Mouse (Mus musculus): ENCODE results near the gene Fn3krp. TPM values are rescaled to one million over a fixed set of nuclear protein-coding genes. Genes with fewer than 3 reads are reported as not detected.
A peak's percentile ranks its signal among the peaks of the same experiment; 100 is the strongest.

The Fn3krp gene
- polyA plus RNA-seq (2016; fragmentation: Nextera tagmentation; extraction: Ambion mirVana), result 7.0 and 8.8 TPM in 2 replicates

GRCm38 (mm10) chr11:121420830-121421552 lies at the start of gene Fn3krp:
Fn3krp (plus strand) TSS chr11:121421401.
- Histone ChIP-seq H3K4me1 (peaks cover 22% of the 10 kb centered on the region), H3K27me3 (ENCODE audit: low read depth, poor library complexity, severe bottlenecking) (no peaks in the 10 kb centered on the region), H3K27ac (replicated peaks) (peak within 1 kb of the TSS; percentile 86), H3K9me3 (replicated peaks) (no peaks in the 10 kb centered on the region), H3K36me3 (no peaks in the 10 kb centered on the region), H3K4me3 (peak within 1 kb of the TSS; percentile 83)
- 1% methylated on average over 28 of the region's 28 CpGs for WGBS
- DNase-seq (ENCODE audit: low spot score), result peak; percentile 99

- WGBS, result 77% methylated on average over 6 of the region's 6 CpGs
- Histone ChIP-seq H3K27me3 (ENCODE audit: low read depth, poor library complexity, severe bottlenecking) (no peaks in the 10 kb centered on the region), H3K4me1 (no peaks in the 10 kb centered on the region), H3K36me3 (no peaks in the 10 kb centered on the region), H3K27ac (replicated peaks) (no peak overlapping the region), H3K4me3 (no peak overlapping the region), H3K9me3 (replicated peaks) (no peaks in the 10 kb centered on the region)
- no peak for DNase-seq (ENCODE audit: low spot score)
Measured at GRCm38 (mm10) chr11:121373305-121373704, 47.9 kb upstream of the Fn3krp start.

GRCm38 (mm10) chr11:121378644-121379043 lies 42.6 kb upstream of the Fn3krp start:
- DNase-seq (ENCODE audit: low spot score), result no peak
- Histone ChIP-seq H3K27ac (replicated peaks) (no peak overlapping the region), H3K27me3 (ENCODE audit: low read depth, poor library complexity, severe bottlenecking) (no peaks in the 10 kb centered on the region), H3K4me1 (peaks cover 9% of the 10 kb centered on the region), H3K36me3 (no peaks in the 10 kb centered on the region), H3K4me3 (no peak overlapping the region), H3K9me3 (replicated peaks) (0 out of 2 replicates have a peak, but pooled peaks cover 7% of the 10 kb centered on the region)

- H3K4me1 ChIP-seq, result peaks cover 9% of the 10 kb centered on the region
- no peaks in the 10 kb centered on the region for H3K36me3 ChIP-seq
- 0 out of 2 replicates have a peak, but pooled peaks cover 7% of the 10 kb centered on the region for H3K9me3 ChIP-seq (replicated peaks)
- no peak overlapping the region for H3K27ac ChIP-seq (replicated peaks)
- H3K27me3 ChIP-seq (ENCODE audit: low read depth, poor library complexity, severe bottlenecking), result no peaks in the 10 kb centered on the region
- 42% methylated on average over 6 of the region's 6 CpGs for WGBS
- no peak for DNase-seq (ENCODE audit: low spot score)
- H3K4me3 ChIP-seq, result no peak overlapping the region
Measured at GRCm38 (mm10) chr11:121380294-121380693, 40.9 kb upstream of the Fn3krp start.

GRCm38 (mm10) chr11:121387750-121388553 lies 33.2 kb upstream of the Fn3krp start, which contains the start of gene Rab40b:
Rab40b (minus strand) TSS chr11:121388251.
- Histone ChIP-seq H3K9me3 (replicated peaks) (no peaks in the 10 kb centered on the region), H3K4me3 (peak within 1 kb of the TSS; percentile 75), H3K27me3 (ENCODE audit: low read depth, poor library complexity, severe bottlenecking) (peaks cover 24% of the 10 kb centered on the region), H3K27ac (replicated peaks) (peak within 1 kb of the TSS; percentile 68), H3K4me1 (peaks cover 21% of the 10 kb centered on the region), H3K36me3 (no peaks in the 10 kb centered on the region)
- peak; percentile 95 for DNase-seq (ENCODE audit: low spot score)
- WGBS, result 1% methylated on average over 61 of the region's 61 CpGs

GRCm38 (mm10) chr11:121388554-121388945 lies 32.7 kb upstream of the Fn3krp start:
- no peak for DNase-seq (ENCODE audit: low spot score)
- H3K27ac ChIP-seq (replicated peaks), result no peak overlapping the region
- H3K36me3 ChIP-seq, result no peaks in the 10 kb centered on the region
- no peaks in the 10 kb centered on the region for H3K9me3 ChIP-seq (replicated peaks)
- H3K27me3 ChIP-seq (ENCODE audit: low read depth, poor library complexity, severe bottlenecking), result peaks cover 24% of the 10 kb centered on the region
- 16% methylated on average over 6 of the region's 6 CpGs for WGBS
- H3K4me1 ChIP-seq, result peaks cover 21% of the 10 kb centered on the region
- peak overlapping the region; percentile 75 for H3K4me3 ChIP-seq

- H3K27me3 ChIP-seq (ENCODE audit: low read depth, poor library complexity, severe bottlenecking), result peaks cover 24% of the 10 kb centered on the region
- peaks cover 21% of the 10 kb centered on the region for H3K4me1 ChIP-seq
- H3K36me3 ChIP-seq, result no peaks in the 10 kb centered on the region
- H3K27ac ChIP-seq (replicated peaks), result no peak overlapping the region
- WGBS, result 73% methylated on average over 3 of the region's 3 CpGs
- H3K9me3 ChIP-seq (replicated peaks), result no peaks in the 10 kb centered on the region
- no peak for DNase-seq (ENCODE audit: low spot score)
- no peak overlapping the region for H3K4me3 ChIP-seq
Measured at GRCm38 (mm10) chr11:121390793-121391192, 30.4 kb upstream of the Fn3krp start.

- H3K4me3 ChIP-seq, result no peak overlapping the region
- no peaks in the 10 kb centered on the region for H3K9me3 ChIP-seq (replicated peaks)
- WGBS, result 91% methylated on average over 3 of the region's 3 CpGs
- peaks cover 8% of the 10 kb centered on the region for H3K27me3 ChIP-seq (ENCODE audit: low read depth, poor library complexity, severe bottlenecking)
- DNase-seq (ENCODE audit: low spot score), result no peak
- no peak overlapping the region for H3K27ac ChIP-seq (replicated peaks)
- H3K4me1 ChIP-seq, result peaks cover 14% of the 10 kb centered on the region
- H3K36me3 ChIP-seq, result no peaks in the 10 kb centered on the region
Measured at GRCm38 (mm10) chr11:121392405-121392804, 28.8 kb upstream of the Fn3krp start.

- WGBS, result 82% methylated on average over 3 of the region's 3 CpGs
- no peak for DNase-seq (ENCODE audit: low spot score)
- Histone ChIP-seq H3K27me3 (ENCODE audit: low read depth, poor library complexity, severe bottlenecking) (no peaks in the 10 kb centered on the region), H3K36me3 (no peaks in the 10 kb centered on the region), H3K27ac (replicated peaks) (no peak overlapping the region), H3K9me3 (replicated peaks) (no peaks in the 10 kb centered on the region), H3K4me3 (no peak overlapping the region), H3K4me1 (no peaks in the 10 kb centered on the region)
Measured at GRCm38 (mm10) chr11:121407366-121408155, 13.6 kb upstream of the Fn3krp start.

- Histone ChIP-seq H3K36me3 (no peaks in the 10 kb centered on the region), H3K4me1 (no peaks in the 10 kb centered on the region), H3K27me3 (ENCODE audit: low read depth, poor library complexity, severe bottlenecking) (no peaks in the 10 kb centered on the region), H3K4me3 (no peak overlapping the region), H3K9me3 (replicated peaks) (no peaks in the 10 kb centered on the region), H3K27ac (replicated peaks) (no peak overlapping the region)
- WGBS, result 86% methylated on average over 5 of the region's 5 CpGs
- DNase-seq (ENCODE audit: low spot score), result no peak
Measured at GRCm38 (mm10) chr11:121414762-121415161, 6.4 kb upstream of the Fn3krp start.

- Histone ChIP-seq H3K27ac (replicated peaks) (no peak overlapping the region), H3K4me3 (no peak overlapping the region), H3K27me3 (ENCODE audit: low read depth, poor library complexity, severe bottlenecking) (no peaks in the 10 kb centered on the region), H3K36me3 (no peaks in the 10 kb centered on the region), H3K4me1 (peaks cover under 1% of the 10 kb centered on the region), H3K9me3 (replicated peaks) (no peaks in the 10 kb centered on the region)
- no peak for DNase-seq (ENCODE audit: low spot score)
- 87% methylated on average over 5 of the region's 5 CpGs for WGBS
Measured at GRCm38 (mm10) chr11:121415351-121415750, 5.8 kb upstream of the Fn3krp start.

GRCm38 (mm10) chr11:121417971-121418370 lies 3.2 kb upstream of the Fn3krp start:
- Histone ChIP-seq H3K36me3 (no peaks in the 10 kb centered on the region), H3K4me1 (peaks cover 22% of the 10 kb centered on the region), H3K27me3 (ENCODE audit: low read depth, poor library complexity, severe bottlenecking) (no peaks in the 10 kb centered on the region), H3K4me3 (no peak overlapping the region), H3K27ac (replicated peaks) (no peak overlapping the region), H3K9me3 (replicated peaks) (no peaks in the 10 kb centered on the region)
- 90% methylated on average over 5 of the region's 5 CpGs for WGBS
- no peak for DNase-seq (ENCODE audit: low spot score)

All from midbrain, embryonic 10.5 days (tissue).